Mouse (Mus musculus): ENCODE data around the gene Hhat.

GRCm38 (mm10) chr1:192480072-192480784 lies 290.8 kb downstream of the Hhat start:
- TF ChIP-seq MAZ (IDR thresholded peaks at IDR 0.05; ENCODE audit: low read depth, low read length) (no peak), POLR2A (IDR thresholded peaks at IDR 0.05; ENCODE audit: low read depth, low read length) (no peak), MAX (IDR thresholded peaks at IDR 0.05; ENCODE audit: low read length) (no peak), CTCF (conservative IDR thresholded peaks at IDR 0.05 in 1 of 2, IDR thresholded peaks at IDR 0.05 in 1 of 2; ENCODE audit: low read depth in 2 of 2, low read length in 2 of 2) (no peak)
